Mouse (Mus musculus): ENCODE measurements around the gene Nfkbie. TPM values are rescaled to one million over a fixed set of nuclear protein-coding genes. Genes with fewer than 3 reads are reported as not detected.

The Nfkbie gene
- polyA plus RNA-seq, 1 experiment from 2014 or later = 2.0 TPM

DNA sequence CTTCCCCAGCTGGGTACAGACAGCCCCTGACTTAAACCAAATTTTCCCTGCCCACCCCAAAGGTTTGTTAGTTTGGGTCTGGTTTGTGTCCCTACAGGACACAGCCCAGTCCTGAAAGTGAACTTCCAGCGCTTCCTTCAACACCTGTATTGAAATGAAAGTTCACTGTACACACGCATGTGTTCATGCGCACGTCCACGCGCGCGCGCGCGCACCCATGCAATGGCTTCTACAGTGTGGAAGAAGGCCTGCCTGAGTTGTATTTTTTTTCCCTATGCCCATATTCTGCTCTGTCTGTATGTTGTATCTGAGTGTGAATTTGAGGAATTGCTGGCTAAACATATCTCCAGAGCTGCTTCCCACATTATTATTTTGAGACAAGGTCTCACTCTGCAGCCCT, 9.6 kb downstream of the Nfkbie start:
- peak overlapping the region; percentile 81 for H3K27ac ChIP-seq
- H3K4me3 ChIP-seq = peak overlapping the region; percentile 86
- no peak for ATAC-seq
- peaks cover 55% of the 10 kb centered on the region for H3K4me1 ChIP-seq
- no peaks in the 10 kb centered on the region for H3K27me3 ChIP-seq (replicated peaks)
- H3K9me3 ChIP-seq (replicated peaks) = no peaks in the 10 kb centered on the region
- 91% methylated on average over 11 of the region's 11 CpGs for WGBS (ENCODE audit: insufficient replicate concordance)
- H3K4me2 ChIP-seq = peak overlapping the region; percentile 97
- H3K36me3 ChIP-seq = peaks cover 56% of the 10 kb centered on the region
- H3K9ac ChIP-seq = peak overlapping the region; percentile 97

DNA sequence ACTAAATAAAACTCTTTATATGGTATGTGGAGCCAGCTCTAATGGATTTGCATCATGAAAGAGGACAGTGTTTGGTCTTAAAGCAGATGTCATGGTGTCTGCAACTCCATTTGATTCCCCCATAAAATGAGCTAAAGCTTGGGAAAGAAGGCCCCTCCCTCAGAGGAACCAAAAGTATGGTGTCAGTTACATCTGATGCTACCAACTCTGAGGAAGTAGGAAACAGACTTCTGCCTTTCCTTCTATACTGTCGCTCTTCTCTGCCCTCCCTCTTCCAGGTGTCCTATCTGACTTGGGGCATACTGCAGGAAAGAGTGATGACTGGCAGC, 10.5 kb downstream of the Nfkbie start:
- Histone ChIP-seq H3K4me3 (no peak overlapping the region), H3K4me2 (peak overlapping the region; percentile 97; the same call in 1 of the 2 replicates), H3K36me3 (peaks cover 60% of the 10 kb centered on the region), H3K27ac (peak overlapping the region; percentile 81; the same call in 1 of the 2 replicates), H3K27me3 (replicated peaks) (no peaks in the 10 kb centered on the region), H3K9me3 (replicated peaks) (no peaks in the 10 kb centered on the region), H3K4me1 (peaks cover 64% of the 10 kb centered on the region), H3K9ac (no peak overlapping the region)
- 44% methylated on average over 1 of the region's 1 CpGs for WGBS (ENCODE audit: insufficient replicate concordance)
- no peak for ATAC-seq

DNA sequence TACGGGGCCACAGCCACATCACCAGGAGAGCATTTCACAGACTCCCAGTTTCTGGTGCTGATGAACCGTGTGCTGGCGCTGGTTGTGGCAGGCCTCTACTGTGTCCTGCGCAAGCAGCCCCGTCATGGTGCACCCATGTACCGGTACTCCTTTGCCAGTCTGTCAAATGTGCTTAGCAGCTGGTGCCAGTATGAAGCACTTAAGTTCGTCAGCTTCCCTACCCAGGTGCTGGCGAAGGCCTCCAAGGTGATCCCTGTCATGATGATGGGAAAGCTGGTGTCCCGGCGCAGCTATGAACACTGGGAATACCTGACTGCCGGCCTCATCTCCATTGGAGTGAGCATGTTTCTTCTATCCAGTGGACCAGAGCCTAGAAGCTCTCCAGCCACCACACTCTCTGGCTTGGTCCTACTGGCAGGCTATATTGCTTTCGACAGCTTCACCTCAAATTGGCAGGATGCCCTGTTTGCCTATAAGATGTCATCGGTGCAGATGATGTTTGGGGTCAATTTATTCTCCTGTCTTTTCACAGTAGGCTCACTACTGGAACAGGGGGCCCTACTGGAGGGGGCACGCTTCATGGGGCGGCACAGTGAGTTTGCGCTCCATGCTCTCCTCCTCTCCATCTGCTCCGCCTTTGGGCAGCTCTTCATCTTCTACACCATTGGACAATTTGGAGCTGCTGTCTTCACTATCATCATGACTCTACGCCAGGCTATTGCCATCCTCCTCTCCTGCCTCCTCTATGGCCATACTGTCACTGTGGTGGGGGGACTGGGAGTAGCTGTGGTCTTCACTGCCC, 11.1 kb downstream of the Nfkbie start:
- Histone ChIP-seq H3K4me3 (no peak overlapping the region), H3K4me2 (no peak overlapping the region), H3K27me3 (replicated peaks) (no peaks in the 10 kb centered on the region), H3K9ac (no peak overlapping the region), H3K27ac (peak overlapping the region; percentile 38; the same call in 1 of the 2 replicates), H3K4me1 (peaks cover 70% of the 10 kb centered on the region), H3K36me3 (peaks cover 66% of the 10 kb centered on the region), H3K9me3 (replicated peaks) (no peaks in the 10 kb centered on the region)
- WGBS (ENCODE audit: insufficient replicate concordance) = 63% methylated on average over 18 of the region's 18 CpGs
- peak; percentile 27 for ATAC-seq

DNA sequence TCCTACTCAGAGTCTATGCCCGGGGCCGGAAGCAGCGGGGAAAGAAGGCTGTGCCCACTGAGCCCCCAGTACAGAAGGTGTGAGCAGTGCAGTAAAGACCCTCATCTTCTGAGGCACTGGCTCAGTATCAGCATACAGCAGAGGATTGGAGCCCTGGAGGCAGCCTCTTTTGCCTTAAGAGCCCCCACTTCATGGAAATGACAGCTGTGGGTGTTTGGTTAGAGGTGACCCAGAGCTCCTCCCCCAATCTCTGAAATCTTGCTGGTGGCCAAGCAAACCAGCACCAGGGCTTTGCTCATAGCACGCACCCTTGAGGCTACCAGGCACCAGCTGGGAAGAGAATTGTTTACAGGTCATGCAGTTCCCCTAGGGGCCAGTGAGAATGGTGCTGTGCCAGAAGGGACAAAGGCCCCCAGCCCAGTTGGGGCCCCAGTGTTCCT, 11.7 kb downstream of the Nfkbie start:
- peaks cover 72% of the 10 kb centered on the region for H3K36me3 ChIP-seq
- no peak overlapping the region for H3K4me3 ChIP-seq
- peaks cover 76% of the 10 kb centered on the region for H3K4me1 ChIP-seq
- ATAC-seq = peak; percentile 29
- no peak overlapping the region for H3K9ac ChIP-seq
- WGBS (ENCODE audit: insufficient replicate concordance) = 18% methylated on average over 4 of the region's 4 CpGs
- no peak overlapping the region for H3K4me2 ChIP-seq
- peak overlapping the region; percentile 8; the same call in 1 of the 2 replicates for H3K27ac ChIP-seq
- H3K9me3 ChIP-seq (replicated peaks) = no peaks in the 10 kb centered on the region
- no peaks in the 10 kb centered on the region for H3K27me3 ChIP-seq (replicated peaks)

DNA sequence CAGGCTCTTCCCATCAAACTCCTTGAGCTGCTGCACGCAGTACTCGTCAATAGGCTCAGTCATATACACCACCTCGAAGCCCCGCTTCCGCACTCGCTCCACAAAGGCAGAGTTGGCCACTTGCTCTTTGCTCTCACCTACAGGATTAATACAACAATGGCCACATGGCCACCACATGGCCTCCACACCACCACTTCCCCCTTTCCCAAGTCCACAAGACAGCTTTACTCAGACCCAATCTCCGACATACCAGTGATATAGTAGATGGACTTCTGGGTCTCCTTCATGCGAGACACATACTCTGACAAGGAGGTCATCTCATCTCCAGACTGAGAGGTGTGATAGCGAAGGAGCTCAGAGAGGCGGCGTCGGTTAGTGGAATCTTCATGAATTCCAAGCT, 13.5 kb downstream of the Nfkbie start:
- Histone ChIP-seq H3K4me3 (no peak overlapping the region), H3K36me3 (peaks cover 75% of the 10 kb centered on the region), H3K4me1 (peaks cover 79% of the 10 kb centered on the region), H3K27me3 (replicated peaks) (no peaks in the 10 kb centered on the region), H3K9ac (peak overlapping the region; percentile 18; the same call in 1 of the 2 replicates), H3K9me3 (replicated peaks) (no peaks in the 10 kb centered on the region), H3K27ac (0 out of 2 replicates have a peak overlapping the region, but pooled peaks have one; percentile 3), H3K4me2 (no peak overlapping the region)
- 83% methylated on average over 12 of the region's 12 CpGs for WGBS (ENCODE audit: insufficient replicate concordance)
- no peak for ATAC-seq

DNA sequence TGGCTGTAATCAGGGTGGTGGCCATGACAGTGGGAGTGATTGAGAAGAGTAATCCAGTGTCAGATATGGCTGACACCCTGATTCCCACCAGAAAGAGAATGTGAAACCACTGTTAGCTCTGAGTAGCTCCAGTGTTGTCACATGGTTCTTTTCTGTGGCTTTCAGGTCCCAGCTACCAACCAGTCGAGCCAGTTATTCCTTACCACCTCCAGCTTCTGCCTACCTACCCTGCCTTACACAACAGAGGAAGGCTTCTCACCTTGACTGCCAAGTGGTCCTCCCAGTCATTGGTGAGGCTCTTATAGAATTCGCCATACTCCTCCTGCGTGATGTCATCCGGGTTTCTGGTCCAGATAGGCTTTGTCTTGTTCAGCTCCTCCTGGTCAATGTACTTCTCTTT, 14.5 kb downstream of the Nfkbie start:
- no peak overlapping the region for H3K27ac ChIP-seq
- H3K9me3 ChIP-seq (replicated peaks) = no peaks in the 10 kb centered on the region
- H3K4me1 ChIP-seq = peaks cover 80% of the 10 kb centered on the region
- H3K9ac ChIP-seq = no peak overlapping the region
- no peak overlapping the region for H3K4me2 ChIP-seq
- no peaks in the 10 kb centered on the region for H3K27me3 ChIP-seq (replicated peaks)
- H3K4me3 ChIP-seq = no peak overlapping the region
- peaks cover 75% of the 10 kb centered on the region for H3K36me3 ChIP-seq
- ATAC-seq = no peak
- 73% methylated on average over 4 of the region's 4 CpGs for WGBS (ENCODE audit: insufficient replicate concordance)

DNA sequence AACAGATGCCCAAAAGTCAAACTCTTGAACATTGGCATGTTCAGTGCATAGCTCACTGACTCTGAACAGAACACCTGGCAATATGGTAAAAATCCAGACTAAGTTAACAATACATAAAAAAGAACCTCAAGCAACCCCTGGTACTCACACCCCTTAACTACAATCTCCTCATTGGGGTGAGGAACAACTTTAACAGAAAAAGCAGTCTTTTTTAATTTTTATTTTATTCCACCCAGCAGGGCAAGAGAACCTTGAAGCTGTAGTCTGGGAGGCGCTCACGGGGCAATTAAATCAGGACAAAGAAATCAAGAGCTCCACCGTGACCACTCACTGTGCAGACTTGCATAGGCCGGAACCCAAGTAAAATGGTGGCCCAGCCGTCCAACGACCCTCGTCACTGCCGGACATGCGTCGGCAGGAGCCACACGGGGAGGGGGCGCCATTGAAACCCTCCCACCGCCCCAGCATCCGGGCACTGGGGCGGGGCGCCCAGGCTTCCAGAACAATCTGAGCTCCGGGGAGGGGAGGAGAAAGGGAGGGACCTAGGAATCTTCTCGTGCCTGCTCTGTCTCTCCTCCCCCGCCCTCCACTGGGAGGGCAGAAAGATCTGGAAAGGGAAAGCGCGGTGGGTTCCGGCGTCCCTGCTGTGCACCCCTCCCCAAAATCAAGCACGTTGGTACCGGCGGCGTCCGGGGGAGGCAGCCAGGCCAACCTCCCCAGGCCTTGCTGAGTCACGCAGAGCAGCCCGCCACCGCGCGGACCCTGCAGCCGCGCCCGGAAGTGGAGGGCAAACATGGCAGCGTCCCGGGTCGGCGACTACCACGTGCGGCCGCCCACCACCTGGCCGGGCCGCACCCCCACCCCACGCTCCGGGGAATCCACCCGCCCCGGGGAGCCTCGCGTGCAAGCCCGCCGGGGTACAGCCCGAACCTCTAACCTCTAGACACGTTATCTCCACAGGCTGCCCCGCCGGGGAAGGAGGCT, 16.9 kb downstream of the Nfkbie start:
- no peaks in the 10 kb centered on the region for H3K9me3 ChIP-seq (replicated peaks)
- H3K9ac ChIP-seq = peak overlapping the region; percentile 99
- H3K4me2 ChIP-seq = peak overlapping the region; percentile 98
- H3K27ac ChIP-seq = peak overlapping the region; percentile 96
- WGBS (ENCODE audit: insufficient replicate concordance) = under 1% methylated on average over 57 of the region's 57 CpGs
- peaks cover 63% of the 10 kb centered on the region for H3K4me1 ChIP-seq
- peak; percentile 51 for ATAC-seq
- peaks cover 51% of the 10 kb centered on the region for H3K36me3 ChIP-seq
- no peaks in the 10 kb centered on the region for H3K27me3 ChIP-seq (replicated peaks)
- H3K4me3 ChIP-seq = peak overlapping the region; percentile 94

DNA sequence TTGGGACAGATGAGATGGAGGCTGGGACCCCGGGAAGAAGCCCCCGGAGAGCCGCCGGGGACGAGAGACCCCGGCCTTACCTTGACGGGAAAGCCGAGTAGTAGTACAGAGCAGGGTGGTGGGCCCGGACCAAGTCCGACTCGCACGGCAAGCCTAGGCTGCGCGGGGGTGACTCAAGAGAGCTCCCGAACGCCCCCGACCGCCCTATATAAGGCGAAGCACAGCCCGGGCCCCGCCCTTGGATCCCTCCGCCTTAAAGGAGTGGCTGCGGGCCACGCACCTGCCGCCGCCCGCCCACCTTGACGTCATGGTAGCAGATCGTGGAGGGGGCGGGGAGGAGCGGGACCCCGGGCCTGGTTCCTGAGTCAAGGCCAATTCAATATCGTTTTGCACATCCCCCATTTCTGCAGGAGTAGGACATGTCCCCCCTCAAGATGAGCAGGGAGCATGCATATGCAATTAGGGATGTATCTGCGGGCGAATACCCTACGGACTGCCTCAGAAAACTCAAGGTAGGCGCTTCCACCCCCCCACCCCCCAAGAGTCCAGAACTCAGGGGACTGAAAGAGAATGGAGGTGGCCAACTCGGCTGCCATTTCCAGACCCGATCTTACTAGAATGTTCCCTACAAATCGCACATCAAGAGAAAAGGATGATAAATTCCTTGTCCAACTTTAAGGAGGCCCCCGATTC, 17.7 kb downstream of the Nfkbie start, which contains the start of gene Hsp90ab1:
Gene Hsp90ab1, minus strand, starts transcription at position 185 of the 693 bp plus-strand sequence.
- H3K27me3 ChIP-seq (replicated peaks) = no peaks in the 10 kb centered on the region

DNA sequence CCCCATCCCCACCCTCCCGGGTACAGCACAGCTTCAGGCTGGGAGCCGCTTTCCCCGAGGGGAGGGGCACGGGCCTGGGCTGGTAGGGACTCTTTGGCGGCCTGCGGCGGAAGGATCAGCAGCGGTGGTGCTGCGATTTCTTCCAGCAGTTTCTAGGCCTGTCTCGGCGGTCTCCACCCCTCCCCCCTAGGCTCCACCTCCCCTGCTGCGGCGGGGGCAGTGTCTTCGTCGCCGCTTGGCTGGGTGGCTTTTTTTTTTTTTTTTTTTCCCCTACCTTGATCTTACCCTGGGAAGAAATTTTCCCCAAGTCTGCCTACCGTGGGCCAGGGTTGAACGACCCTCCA, 18.2 kb downstream of the Nfkbie start:
- Histone ChIP-seq H3K9ac (peak overlapping the region; percentile 99), H3K4me3 (peak overlapping the region; percentile 94), H3K27ac (peak overlapping the region; percentile 96), H3K4me1 (peaks cover 59% of the 10 kb centered on the region), H3K9me3 (replicated peaks) (no peaks in the 10 kb centered on the region), H3K4me2 (peak overlapping the region; percentile 98), H3K27me3 (replicated peaks) (no peaks in the 10 kb centered on the region), H3K36me3 (peaks cover 37% of the 10 kb centered on the region)
- WGBS (ENCODE audit: insufficient replicate concordance) = 1% methylated on average over 18 of the region's 18 CpGs
- peak; percentile 66 for ATAC-seq

More for the DNA sequence above, 17.7 kb downstream of the Nfkbie start, which contains the start of gene Hsp90ab1:
- Histone ChIP-seq H3K36me3 (peaks cover 42% of the 10 kb centered on the region), H3K9me3 (replicated peaks) (no peaks in the 10 kb centered on the region), H3K9ac (peak within 1 kb of the TSS; percentile 99), H3K4me3 (peak within 1 kb of the TSS; percentile 94), H3K27ac (peak within 1 kb of the TSS; percentile 96), H3K4me2 (peak within 1 kb of the TSS; percentile 98), H3K4me1 (peaks cover 57% of the 10 kb centered on the region)
- ATAC-seq = peak; percentile 80
- WGBS (ENCODE audit: insufficient replicate concordance) = 1% methylated on average over 41 of the region's 41 CpGs

DNA sequence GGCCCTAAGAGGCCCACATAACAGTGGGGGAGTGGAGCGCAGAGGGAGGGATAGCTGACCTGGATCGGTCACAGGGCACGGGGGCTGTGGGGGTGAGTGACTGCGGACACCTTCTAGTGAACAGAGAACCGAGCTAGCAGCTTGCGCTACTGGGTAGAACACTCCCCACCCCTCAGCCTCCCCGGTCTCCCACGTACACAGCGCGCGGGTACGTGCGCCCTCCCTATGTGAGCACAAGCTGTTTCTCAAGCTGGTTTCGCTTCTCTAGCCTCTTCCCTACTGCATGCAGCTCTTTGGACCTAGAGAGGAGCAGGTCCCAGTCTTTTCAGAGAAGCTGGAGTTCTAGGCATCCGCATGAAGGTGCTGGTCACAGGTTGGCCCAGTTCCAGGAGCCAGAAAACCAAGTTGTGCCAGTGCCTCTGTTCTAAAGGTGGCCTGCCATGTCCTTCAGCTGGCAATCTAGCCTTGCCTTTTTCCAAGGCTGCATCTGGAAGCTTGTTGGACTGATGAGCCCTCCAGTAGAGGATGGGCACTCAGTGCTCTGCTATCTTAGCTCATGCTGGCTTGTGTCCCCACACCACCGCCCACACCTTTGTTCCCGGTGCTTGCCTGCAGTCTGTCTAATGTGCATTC, 18.7 kb downstream of the Nfkbie start:
- peak overlapping the region; percentile 94 for H3K4me3 ChIP-seq
- H3K9ac ChIP-seq = peak overlapping the region; percentile 99
- WGBS (ENCODE audit: insufficient replicate concordance) = 3% methylated on average over 17 of the region's 17 CpGs
- H3K36me3 ChIP-seq = peaks cover 32% of the 10 kb centered on the region
- peak overlapping the region; percentile 98 for H3K4me2 ChIP-seq
- peak overlapping the region; percentile 96 for H3K27ac ChIP-seq
- H3K9me3 ChIP-seq (replicated peaks) = no peaks in the 10 kb centered on the region
- peaks cover 54% of the 10 kb centered on the region for H3K4me1 ChIP-seq
- peak; percentile 49 for ATAC-seq
- H3K27me3 ChIP-seq (replicated peaks) = no peaks in the 10 kb centered on the region

Data from liver, embryonic 12.5 days (tissue).